Mouse (Mus musculus) thymus, adult 18-20 months (tissue): ENCODE measurements around the gene Ppp1r16b.

Experiments used
- DNase-seq, 2 experiments: peaks; one replicate each; pipeline ENCODE4 v3.0.0; 2022; ENCODE audit warnings: mixed read lengths in 2 of 2

Gene Ppp1r16b

DNA sequence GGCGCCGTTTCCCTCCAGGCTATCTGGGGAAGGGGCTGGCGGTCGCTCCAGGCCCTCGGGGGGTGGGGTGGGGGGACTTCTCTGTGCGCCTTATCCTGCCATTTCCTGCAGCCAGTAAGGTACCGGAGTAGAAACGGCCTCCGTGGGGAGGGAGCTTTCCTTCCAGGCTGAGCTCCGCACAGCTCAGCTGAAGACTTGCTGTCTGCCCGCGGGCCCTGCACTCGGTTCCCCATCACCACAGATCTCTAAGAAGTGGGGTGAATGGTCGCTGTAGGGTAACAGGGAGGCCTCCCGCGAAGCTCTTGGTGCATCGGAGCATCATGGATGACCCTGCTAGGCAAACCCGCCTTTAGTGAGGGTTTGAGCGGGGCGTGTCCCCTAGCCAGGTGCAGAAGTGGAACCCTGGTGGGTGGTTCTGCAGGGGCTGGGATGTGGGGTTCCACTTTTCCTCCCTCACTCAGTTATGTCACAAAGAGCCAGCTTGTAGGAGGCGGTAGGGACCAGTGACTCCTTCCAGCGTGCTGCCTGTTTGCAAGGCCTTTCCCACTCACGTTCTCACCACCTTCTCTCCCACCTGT lies 3.3 kb downstream of the Ppp1r16b start:
- DNase-seq, result peak; percentile 54 to 70

DNA sequence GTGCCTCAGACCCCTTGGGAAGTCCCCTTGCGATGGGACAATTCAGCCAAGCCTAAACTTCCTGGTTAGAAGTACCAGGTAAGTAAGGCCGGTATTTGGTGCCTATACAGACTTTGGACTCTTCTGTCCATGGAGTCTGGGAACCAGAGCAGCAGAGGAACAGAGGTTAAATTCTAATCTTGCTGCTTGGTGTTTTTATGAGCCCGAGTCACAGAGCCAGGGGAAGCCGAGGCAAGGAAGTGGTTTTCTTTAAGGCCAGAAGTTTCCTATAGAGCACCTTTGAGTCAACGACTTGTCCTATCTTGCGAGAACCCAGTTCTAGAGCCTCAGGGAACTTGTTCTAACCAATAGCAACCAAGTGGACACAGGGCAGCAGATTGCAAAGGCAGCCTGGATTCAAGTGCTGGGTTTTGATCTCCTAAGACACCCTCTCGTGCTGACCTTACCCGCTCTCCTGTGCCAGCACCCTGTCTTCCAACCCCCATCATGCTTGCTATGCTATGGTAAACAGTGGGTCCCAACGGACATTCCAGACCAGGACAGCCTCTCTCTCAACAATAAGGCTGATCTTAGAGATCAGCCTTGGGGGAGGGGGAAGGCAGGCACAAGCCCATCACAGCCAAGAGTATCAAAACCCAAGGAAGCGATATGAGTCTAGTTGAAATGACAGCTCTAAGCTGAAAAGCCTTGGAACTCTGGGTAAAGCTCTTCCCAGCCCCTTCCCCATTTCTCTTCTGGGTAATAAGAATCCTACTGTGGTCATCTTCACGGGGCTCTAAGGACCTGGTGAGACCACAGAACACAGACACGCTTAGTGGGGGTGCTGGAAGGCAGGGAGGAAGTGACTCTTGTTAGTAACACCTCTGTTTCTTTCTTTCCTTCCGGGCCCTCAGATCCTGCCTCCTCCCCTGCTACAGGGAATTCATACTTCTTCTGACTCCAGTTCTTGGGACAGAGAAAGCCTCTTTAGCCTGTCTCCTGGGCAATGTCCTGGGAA lies 4.3 kb downstream of the Ppp1r16b start:
- peak; percentile 42 to 70 for DNase-seq

DNA sequence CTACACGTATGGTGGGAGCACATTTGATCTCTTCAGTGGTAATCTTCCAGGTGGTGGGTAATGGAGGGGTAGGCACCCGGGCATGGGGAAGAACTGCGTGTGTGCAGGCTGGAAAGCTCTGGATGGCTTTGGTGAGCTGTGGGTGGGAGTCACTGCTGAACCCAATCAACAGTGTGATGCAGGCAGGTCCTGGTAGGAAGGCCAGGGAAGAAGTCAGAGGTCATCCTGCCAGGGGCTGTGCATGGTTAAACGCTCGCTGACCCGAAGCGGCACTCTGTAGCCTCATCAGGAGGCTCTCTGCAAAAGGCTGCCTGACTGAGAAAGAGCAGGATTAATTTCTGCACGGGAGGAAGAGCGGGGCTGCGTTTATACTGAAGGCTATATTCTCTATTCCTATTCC lies 5.4 kb downstream of the Ppp1r16b start:
- DNase-seq, result no peak

DNA sequence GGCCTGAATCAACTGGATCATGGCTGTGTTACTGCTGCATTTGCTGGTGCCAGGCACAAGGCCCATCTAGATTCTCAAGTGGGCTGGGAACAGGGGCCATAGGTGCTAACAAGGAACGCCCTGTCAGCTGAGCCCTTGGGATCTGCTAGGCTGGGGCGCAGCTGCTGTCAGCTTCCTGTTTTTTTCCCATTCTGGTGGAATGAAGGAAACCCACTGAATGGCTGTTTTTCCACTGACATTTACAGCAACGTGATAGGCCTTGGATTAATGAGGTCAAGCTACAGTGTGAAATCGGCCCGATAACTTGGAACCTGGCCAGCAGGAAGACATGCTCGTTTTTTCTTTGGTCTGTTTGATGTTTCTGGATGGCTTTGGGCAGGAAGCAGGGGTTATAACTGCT lies 7.6 kb downstream of the Ppp1r16b start:
- no peak for DNase-seq

DNA sequence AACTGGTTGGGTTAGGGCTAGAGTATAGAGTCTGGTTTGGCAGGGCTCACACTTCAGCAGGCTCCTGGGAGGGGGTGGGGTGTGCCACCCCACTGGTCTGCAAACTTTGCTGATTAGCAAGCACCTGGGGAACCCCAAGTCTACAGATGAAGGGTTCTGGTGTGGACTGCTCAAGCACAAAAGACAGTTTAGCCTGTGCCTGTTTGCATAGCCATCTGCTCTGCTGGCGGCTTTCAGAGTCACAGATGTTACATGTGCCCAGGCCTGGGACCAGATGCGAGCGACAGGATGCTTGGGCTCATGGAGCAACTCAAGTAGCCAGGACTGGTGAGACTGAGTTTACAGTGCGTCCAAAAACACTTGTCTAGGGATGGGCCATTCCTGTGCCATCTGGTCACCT lies 8.3 kb downstream of the Ppp1r16b start:
- DNase-seq, result peak; percentile 47 to 68

DNA sequence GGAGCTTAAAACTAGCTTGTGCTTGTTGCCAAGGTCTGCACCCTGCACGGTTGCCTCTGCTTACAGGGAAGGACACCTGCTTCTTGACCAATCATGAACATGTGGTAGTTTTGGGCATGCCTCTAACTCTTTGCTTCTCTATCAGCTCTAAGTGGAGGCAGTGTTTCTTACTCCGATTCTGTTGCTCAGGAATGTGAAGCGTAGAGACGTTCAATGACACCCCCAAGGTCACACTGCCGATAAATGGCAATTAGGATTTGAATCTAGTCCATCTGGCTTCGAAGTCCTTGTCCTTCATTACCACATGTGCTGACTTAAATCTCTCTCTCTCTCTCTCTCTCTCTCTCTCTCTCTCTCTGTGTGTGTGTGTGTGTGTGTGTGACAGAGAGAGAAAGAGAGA lies 8.9 kb downstream of the Ppp1r16b start:
- DNase-seq, result no peak

DNA sequence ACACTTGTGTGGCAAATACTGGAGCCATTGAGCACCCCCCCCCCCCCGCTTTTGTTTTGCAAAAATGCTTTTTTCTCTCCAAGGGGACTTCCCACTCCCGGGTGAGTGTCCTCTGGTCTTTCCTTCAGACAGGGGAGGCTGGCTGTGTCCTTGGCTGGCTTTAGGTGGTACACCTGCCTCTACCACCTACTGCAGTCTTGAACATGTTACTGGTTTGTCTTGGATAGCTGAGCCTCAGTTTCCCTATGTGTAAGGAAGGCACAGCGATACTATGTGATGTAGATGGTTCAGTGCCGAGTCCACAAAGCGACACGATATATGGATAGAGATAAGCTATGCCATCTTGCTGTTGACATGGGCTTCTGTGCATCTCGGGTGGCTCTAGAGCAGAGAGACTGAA lies 9.6 kb downstream of the Ppp1r16b start:
- no peak for DNase-seq

DNA sequence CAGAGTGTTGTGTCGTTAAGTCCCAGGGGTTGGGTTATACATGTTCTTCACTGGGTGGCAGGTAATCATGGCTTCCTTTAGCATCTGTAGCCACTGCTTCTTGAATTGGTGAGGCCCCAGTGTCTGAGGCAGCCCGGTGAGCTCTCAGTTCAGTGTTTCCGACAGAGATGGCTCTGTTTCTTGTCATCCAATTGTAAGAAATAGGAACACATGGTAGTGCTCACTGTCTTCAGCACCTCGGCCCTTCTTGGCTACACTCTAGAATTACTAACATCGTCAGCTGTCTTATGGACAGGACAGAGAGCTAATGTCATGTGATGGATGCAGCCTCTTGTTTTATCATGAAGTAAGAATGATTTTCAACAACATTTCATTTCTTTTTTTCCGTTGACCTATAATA lies 10.0 kb downstream of the Ppp1r16b start:
- DNase-seq, result no peak

DNA sequence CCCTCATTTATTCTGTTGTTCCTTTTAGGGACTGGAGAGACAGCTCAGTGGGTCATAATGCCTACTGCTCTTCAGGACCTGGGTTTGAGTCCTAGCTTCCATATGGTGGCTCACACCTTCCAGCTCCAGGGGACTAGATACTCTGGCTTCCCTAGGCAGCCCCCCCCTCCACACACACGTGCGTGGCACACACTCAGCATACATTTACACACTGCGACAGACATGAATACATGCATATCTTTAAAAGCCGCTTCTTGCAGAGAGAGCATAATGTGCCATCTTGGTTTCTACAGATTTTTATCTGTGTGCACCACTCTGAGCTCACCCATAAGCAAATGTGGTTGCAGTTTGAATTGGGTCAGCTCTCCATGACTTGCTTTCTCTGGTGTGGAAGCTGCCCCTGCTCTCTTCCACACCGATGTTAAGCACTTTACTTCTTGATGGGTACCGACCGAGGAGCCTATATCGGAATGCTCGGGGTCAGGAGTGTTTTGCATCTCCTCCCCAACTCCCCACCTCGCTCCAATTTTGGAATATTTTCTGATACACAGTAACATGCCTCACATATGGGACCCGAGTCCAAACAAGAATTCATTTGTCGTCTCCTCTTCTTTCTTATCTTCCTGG lies 10.8 kb downstream of the Ppp1r16b start:
- DNase-seq, result no peak

DNA sequence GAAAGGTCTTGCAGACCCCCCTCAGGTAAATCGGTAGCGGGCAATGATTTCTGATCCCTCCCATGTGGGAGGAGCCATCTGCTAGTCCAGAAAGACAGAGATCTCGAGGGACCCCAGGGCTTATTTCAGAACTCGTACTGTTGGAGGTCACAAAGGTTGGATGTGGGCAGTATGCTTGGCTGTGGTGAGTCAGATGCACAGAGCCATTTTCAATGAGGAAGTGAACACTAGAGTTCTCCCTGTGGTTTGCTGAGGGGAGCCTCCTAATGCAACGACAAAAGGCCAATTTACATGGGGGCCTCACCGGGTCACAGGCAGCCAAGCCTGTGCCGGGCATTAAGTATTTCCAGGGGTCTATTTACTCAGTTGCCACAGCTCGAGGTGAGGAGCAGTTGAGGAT lies 12.7 kb downstream of the Ppp1r16b start:
- DNase-seq, result no peak

DNA sequence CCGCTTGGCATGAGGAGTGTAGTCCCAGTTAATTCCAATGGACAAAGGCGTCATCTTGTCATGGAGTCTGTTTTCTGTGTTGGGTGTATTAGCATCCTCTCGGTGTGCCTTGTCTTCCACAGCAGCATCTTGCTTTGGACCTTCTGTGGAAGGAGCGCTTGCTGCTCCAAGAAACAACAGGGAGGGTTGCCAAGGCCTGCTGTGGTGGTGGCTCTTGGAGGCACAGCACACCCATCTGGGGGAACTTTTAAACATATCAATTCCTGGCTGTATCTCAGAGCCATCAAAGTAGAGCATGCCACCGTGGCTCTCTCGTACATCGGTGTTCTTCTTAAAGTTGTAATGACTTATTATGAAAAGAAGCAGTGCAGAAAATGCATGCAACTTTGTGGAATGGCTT lies 13.9 kb downstream of the Ppp1r16b start:
- no peak for DNase-seq

DNA sequence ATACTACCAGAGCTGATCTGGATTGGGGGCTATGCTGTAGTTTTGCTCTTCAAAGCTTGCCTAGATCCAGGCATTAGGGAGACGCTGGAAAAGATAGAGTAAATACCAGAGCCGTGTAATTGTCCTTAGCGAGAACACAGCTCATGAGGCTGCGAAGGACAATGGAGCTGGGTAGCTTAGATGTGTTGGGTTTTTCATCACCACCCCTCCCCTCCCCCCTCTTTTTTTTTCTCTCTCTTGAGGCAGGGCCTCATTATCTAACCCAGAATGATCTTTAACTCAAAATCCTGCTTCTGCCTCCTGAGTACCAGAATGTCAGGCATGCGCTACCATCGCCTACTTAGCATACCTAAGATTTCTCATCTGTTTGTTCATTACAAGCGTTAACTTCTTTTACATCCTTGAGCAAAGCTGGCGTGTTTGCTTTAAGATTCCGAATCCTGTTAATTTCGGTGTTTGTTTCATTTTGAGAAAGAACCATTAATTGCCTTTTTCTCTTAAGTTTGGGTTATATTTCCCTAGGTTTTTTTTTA lies 15.2 kb downstream of the Ppp1r16b start:
- no peak for DNase-seq

DNA sequence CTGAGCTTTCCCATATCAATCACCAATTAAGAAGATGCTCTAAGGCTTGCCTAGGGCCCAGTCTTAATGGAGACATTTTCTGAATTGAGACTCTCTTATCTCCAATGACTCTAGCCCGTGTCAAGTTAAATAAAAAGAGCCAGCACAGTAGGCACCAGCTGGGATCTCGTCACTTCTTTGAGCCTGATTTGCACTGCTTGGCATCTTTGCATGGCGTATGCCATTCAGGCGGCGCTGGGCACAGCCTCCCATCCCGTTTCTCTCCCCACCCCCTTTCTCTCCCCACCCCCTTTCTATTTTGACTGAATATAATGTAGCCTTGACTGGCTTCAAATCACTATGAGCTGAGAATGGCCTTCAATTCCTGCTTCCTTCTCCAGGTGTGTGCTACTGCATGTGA lies 16.5 kb downstream of the Ppp1r16b start:
- DNase-seq, result no peak

DNA sequence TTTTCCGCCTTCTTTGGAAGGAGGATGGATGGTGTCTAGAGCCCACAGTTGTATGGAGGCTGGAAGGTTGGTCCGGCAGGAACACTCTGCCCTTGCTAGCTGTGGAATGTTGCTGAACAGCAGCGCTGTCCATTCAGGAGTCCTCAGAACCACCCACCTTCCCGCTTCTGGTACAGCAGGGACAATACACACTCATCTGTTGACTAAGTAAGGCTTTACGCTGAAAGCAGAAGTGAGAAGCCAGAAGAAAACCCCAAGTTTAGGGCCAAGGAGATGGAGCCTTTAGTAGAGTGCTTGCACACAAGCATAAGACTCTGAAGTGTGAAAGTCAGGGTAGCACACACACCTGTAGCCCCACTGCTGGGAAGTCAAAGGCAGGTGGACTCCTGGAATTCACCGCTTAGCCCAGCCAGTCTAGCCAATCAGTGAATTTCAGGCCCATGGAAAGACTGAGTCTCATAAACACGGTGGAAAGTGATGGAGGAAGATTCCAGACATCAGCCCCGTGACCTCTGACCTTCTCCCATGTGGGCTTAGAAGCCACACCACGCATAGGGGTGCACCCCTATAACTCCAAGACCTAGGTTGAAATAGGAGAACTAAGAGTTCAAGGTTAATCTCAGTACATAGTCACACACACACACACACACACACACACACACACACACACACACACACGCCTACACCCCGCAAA lies 17.3 kb downstream of the Ppp1r16b start:
- no peak for DNase-seq

DNA sequence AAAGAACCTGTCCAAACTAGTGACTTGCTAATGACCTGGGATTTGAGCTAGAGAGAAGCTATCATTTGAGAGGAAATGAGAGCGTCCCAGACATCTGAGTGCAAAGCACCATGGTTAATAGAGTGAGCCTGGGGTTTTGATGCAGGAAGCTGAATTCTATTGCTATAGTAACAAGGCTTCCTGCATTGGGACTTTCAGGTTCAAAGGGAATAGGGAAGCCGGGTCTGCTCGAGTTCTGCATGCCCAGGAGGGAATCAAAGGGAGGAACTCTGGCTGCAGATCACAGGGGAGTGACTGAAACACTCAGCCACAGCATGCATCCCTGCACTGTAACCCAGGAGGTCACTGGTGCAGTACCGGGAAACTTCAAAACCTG lies 17.8 kb downstream of the Ppp1r16b start:
- no peak for DNase-seq

DNA sequence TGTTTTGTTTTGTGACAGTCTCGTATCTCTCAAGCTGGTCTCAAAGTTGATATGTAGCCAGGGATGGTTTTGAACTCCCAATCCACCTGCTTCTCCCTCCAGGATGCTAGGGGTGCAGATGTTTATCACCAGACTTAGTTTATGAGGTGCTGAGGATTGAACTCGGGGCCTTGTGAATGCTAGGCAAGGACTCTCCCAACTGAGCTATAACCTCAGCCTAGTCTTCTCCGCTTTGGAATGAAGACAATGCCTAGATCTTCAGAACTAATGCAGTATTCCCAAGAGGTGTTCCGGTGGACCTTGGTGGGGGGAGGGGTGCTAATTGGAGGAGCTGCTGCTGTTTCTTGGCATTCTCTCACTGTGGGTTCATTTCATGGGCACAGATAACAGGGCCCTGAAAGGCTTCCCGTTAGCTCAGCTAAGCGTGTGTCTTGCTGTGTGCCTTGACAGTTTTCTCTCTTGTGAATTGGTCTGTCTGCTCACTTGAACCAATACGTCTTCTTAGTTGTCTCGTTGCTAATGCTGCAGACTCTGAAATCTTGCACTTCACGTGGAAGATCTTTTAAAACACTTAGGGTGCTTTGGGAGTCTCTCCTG lies 19.1 kb downstream of the Ppp1r16b start:
- DNase-seq, result no peak

DNA sequence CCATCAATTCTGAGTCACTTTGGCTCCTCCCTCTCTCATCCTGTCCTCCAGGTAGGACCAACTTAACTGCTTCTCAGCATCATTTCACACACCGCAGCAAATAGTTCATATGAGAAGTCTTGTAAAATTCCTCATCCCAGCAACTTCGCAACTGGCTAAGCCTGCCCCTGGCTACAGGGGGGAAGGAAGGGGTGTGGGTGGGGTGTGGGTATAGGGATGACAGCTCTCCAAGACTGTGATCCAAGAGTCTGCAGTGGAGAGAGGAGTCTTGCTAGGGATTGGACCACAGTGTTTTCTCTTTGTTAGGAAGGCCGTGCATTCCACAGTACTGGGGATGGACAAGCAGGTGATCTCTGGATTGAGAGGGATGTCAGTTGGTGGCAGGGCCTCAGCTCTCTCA lies 19.7 kb downstream of the Ppp1r16b start:
- no peak for DNase-seq

DNA sequence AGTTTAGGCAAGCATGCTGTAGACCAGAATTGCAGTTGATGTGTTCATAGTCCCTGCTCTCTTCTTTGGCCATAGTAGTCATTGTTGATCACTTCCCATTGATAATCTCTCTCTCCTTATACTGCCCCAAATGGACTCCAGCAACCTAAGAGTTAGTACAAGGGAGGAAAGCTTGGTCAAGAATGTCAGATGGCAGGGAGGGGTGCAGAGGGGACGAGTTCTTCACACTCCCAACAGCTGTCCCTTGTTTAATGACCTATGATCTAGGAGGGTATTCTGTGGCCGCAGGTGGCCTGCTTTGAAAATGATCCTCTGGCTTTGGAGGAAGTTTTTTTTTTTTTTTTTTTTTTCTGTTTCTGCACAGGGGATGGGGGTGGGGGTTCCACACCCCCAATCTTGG lies 21.2 kb downstream of the Ppp1r16b start:
- no peak for DNase-seq

DNA sequence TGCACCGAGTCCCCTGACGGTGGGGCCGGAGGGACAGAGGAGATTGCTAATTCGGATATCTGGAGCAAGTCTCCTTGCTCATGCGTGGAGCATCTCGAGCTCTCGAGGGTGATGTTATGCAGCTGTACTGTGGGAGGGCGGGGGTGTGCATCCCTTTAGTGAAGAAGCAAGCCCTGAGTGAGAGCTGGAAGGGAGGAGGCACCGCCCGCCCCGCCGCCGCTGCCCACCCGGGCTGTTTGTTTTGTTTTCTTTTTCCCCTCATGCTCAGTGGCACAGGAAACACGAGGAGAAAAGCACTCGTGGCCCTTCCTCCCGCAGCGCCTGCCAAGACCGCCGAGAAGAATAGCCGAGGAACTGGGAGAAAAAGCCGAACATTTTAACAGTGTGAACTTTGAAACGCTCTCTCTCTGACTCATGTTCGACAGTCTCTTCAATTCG lies 22.6 kb downstream of the Ppp1r16b start:
- DNase-seq, result peak; percentile 65 to 77

DNA sequence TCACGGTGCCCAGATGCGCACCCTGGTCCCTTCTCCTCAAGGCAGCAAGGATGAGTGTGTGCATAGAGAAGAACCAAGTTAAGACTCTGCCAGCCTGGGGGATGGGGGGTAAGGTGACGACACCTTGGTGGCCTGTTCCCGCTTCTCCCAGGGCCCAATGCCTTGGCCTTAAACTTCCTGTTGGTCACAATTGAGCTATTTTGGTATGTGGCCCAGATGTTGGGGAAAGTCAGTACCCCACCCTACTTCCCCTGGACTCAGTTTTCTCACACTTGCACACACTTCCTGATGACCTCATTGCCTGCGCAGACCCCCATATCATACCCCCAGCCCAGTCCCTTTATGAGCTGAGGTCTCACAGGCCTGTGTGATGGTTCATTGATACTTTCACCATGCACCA lies 23.9 kb downstream of the Ppp1r16b start:
- no peak for DNase-seq

DNA sequence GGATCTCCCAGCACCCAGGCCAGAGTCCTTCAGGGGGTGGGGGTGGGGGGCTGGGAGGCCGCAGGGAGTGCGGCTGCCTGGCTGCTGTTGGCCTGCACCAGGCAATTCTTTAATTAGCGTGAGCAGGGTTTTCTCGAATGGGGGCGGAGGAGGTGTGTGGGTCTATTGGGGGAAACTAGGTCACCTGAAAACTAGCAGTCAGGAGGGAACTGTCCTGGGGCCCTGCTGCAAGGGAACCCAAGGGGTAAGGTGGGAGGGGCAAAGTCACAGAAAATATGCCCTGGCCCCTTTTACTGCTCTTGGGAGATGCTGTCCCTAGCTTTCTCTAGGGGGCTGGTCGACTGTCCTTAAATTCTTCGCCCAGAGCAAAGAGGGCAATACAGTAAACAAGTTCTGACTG lies 24.4 kb downstream of the Ppp1r16b start:
- peak in 1 of 2 experiments; percentile 67 for DNase-seq

DNA sequence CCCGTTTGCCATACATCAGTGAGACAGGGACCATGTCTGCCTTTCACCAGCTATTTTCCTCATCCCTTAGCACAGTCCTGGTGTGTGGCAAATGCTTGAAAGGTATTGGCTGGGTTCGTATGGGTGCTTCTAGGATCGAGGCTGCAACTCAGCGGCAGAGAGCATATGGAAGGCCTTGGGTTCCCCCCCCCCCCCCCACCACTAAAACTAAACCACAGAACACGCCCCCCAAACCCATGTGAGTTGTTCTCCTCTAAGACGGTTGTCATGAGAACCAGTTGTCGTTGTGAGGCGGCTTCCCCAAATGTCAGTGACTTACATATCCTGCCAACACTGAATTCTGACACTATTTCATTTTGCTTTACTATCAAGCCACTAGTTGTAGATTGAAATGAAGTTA lies 24.9 kb downstream of the Ppp1r16b start:
- peak in 1 of 2 experiments; percentile 76 for DNase-seq

DNA sequence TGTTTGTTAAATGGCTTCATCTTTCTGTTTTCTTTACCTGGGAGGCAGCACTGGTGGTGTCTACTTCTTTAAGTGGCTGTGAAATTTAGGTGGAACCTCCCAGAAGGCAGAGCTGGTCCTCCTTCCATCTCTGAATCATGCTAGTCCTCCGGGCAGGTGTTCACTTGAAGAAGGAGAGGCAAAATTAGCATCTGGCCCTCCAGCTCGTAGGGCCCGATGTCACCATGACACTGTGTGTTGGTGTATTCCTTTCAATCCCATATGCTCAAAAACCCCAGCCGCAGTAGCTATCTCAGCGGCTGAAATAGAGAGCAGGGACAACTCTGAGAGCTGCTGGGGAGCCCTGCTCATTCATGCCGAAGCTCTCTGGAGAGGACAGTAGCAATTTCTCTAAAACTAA lies 27.0 kb downstream of the Ppp1r16b start:
- no peak for DNase-seq
